Mouse (Mus musculus) cortical plate, adult 2 months (tissue): Measurements from ENCODE around the gene Acat3.

Experiments
- CTCF ChIP-seq: fragments of 200-500 bp; IDR thresholded peaks from 2 replicates; pipeline ENCODE4 v1.5.1; 2011; ENCODE audit warnings: mild to moderate bottlenecking, control low read depth, low read length; ENCODE audit not compliant: insufficient read depth; ENCODE audit errors: extremely low read depth
- POLR2A ChIP-seq: fragments of 200-500 bp; IDR thresholded peaks from 2 replicates; pipeline ENCODE4 v1.6.1; 2011; ENCODE audit warnings: mild to moderate bottlenecking, low read length, control low read depth; ENCODE audit not compliant: insufficient read depth; ENCODE audit errors: extremely low read depth

- TF ChIP-seq CTCF (no peak), POLR2A (no peak)
These were observed 42.7 kb downstream of the Acat3 start for GRCm38 (mm10) chr17:12897674-12898073.
